Mouse (Mus musculus) limb, embryonic 14.5 days (tissue): ENCODE data around the gene Gpnmb. TPM values are rescaled to one million over a fixed set of nuclear protein-coding genes. Genes with fewer than 3 reads are reported as not detected.

Source experiments
- ATAC-seq: fragments of 200-750 bp; cut with Nextera tagmentation; 2 replicates; pipeline ENCODE4 v1.8.0; 2017; ENCODE audit warnings: low read depth, moderate number of reproducible peaks, moderate TSS enrichment; ENCODE audit not compliant: low FRiP score
- DNase-seq: peaks from one replicate; pipeline ENCODE4 v3.0.0-alpha.2; 2015; ENCODE audit warnings: low spot score
- H3K27ac ChIP-seq: fragments of 300-500 bp; sonication (generic); replicated peaks from 2 replicates; pipeline ENCODE4 v1.5.1; 2014; ENCODE audit warnings: low read depth, mild to moderate bottlenecking, low read length, moderate library complexity, mixed read lengths
- H3K27me3 ChIP-seq: fragments of 300-500 bp; sonication (generic); 2 replicates; pipeline ENCODE4 v1.6.1; 2014; ENCODE audit warnings: low read length, mixed read lengths; ENCODE audit not compliant: control insufficient read depth, insufficient read depth
- H3K36me3 ChIP-seq: fragments of 300-500 bp; sonication (generic); 2 replicates; pipeline ENCODE4 v1.6.1; 2014; ENCODE audit warnings: mild to moderate bottlenecking, low read length, moderate library complexity, mixed read lengths; ENCODE audit not compliant: control insufficient read depth, insufficient read depth
- H3K4me1 ChIP-seq: fragments of 300-500 bp; sonication (generic); 2 replicates; pipeline ENCODE4 v1.6.1; 2014; ENCODE audit warnings: antibody characterized with exemption, low read length, mixed read lengths; ENCODE audit not compliant: control insufficient read depth, insufficient read depth
- H3K4me2 ChIP-seq: fragments of 300-500 bp; sonication (generic); replicated peaks from 2 replicates; pipeline ENCODE4 v1.6.1; 2014; ENCODE audit warnings: low read depth, mild to moderate bottlenecking, low read length, moderate library complexity; ENCODE audit not compliant: severe bottlenecking
- H3K4me3 ChIP-seq: fragments of 300-500 bp; sonication (generic); replicated peaks from 2 replicates; pipeline ENCODE4 v1.5.1; 2014; ENCODE audit warnings: low read length
- H3K9ac ChIP-seq: fragments of 300-500 bp; sonication (generic); 2 replicates; pipeline ENCODE4 v1.6.1; 2014; ENCODE audit warnings: mild to moderate bottlenecking, low read depth, low read length, moderate library complexity; ENCODE audit not compliant: severe bottlenecking
- H3K9me3 ChIP-seq: fragments of 300-500 bp; sonication (generic); 2 replicates; pipeline ENCODE4 v1.6.1; 2016; ENCODE audit warnings: low read length; ENCODE audit not compliant: control insufficient read depth
- POLR2A ChIP-seq: fragments of 200-500 bp; IDR thresholded peaks from 2 replicates; pipeline ENCODE4 v1.8.0; 2012; ENCODE audit warnings: inconsistent platforms, mild to moderate bottlenecking, moderate library complexity, borderline replicate concordance; ENCODE audit not compliant: insufficient read depth, insufficient read length; ENCODE audit errors: extremely low read depth
- WGBS: fragments of 180-500 bp; shearing (Covaris S2); extraction: QIAGEN DNeasy Blood & Tissue Kit; methylation state at CpG from one replicate; pipeline ENCODE4 v1.1.7; 2014; 5-methylcytosine and 5-hydroxymethylcytosine counted together
- polyA plus RNA-seq, 2 experiments: library from polyadenylated mRNA; depleted of rRNA in 1 of 2; stranded (reverse) in 1 of 2; unstranded in 1 of 2; fragments of >200 nt; fragmentation: Nextera tagmentation in 1 of 2; extraction: Ambion mirVana in 1 of 2; gene quantifications; 2 replicates each; pipeline versions ENCODE4 v1.2.1 to v1.2.3; 2012 to 2014

Gene Gpnmb
- polyA plus RNA-seq, 2 experiments: 1.3 to 2.7 TPM

DNA sequence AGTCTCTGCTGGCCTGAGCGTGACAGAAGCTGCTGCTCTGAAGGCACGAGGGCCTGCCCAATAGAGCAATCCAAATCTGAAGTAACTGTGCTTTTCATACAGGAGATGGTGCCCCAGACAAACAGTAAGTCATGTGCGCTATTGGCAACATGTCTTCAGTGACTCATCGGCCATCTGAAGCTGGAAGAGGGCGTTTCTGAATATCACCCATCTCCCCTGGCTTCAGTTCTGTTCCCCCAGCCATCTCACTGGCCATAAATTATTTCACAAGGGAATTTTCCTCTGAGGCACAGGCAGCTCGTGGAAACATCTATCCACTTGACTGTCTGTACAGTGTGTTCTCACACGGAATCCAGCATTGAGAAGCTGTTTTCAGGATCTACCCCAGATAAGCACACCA, 60.1 kb downstream of the Gpnmb start:
- Histone ChIP-seq H3K4me3 (no peak overlapping the region), H3K9me3 (no peaks in the 10 kb centered on the region), H3K4me2 (no peak overlapping the region), H3K4me1 (peaks cover 7% of the 10 kb centered on the region), H3K36me3 (peaks cover 56% of the 10 kb centered on the region), H3K9ac (no peak overlapping the region), H3K27ac (no peak overlapping the region), H3K27me3 (no peaks in the 10 kb centered on the region)
- TF ChIP-seq POLR2A: no peak
- 75% methylated on average over 7 of the region's 7 CpGs for WGBS
- DNase-seq: no peak
- ATAC-seq: no peak

DNA sequence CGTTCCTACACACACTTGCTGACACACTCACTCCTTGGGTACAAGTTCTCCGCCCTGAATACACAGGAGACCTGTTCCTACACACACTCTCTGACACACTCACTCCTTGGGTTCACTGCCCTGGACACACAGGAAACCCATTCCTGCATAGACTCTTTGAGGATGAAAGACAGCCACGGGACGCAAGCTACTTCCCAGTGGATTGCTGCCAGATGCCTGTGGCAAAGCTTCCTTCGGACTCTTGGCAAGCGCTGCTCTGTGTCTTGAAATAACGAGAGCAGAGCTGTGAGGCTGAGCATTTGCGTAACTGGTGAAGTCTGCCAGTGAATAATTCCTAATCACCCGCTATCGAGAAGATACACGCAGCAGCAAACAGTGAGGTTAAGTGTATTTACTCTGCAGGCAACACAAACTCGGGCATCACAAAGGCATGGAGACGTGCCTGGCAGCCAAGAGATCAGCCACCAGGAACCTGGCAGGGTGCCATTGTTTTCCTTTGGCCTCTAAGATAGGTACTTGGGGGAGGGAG, 60.7 kb downstream of the Gpnmb start:
- H3K9me3 ChIP-seq: no peaks in the 10 kb centered on the region
- H3K4me2 ChIP-seq: 0 out of 2 replicates have a peak overlapping the region, but pooled peaks have one; percentile 0
- H3K27ac ChIP-seq: peak overlapping the region; percentile 52
- no peak for TF ChIP-seq POLR2A
- H3K36me3 ChIP-seq: peaks cover 54% of the 10 kb centered on the region
- no peaks in the 10 kb centered on the region for H3K27me3 ChIP-seq
- peaks cover 7% of the 10 kb centered on the region for H3K4me1 ChIP-seq
- 48% methylated on average over 13 of the region's 13 CpGs for WGBS
- H3K9ac ChIP-seq: no peak overlapping the region
- DNase-seq: peak; percentile 58
- H3K4me3 ChIP-seq: no peak overlapping the region
- peak; percentile 25; the same call in 1 of the 2 replicates for ATAC-seq

DNA sequence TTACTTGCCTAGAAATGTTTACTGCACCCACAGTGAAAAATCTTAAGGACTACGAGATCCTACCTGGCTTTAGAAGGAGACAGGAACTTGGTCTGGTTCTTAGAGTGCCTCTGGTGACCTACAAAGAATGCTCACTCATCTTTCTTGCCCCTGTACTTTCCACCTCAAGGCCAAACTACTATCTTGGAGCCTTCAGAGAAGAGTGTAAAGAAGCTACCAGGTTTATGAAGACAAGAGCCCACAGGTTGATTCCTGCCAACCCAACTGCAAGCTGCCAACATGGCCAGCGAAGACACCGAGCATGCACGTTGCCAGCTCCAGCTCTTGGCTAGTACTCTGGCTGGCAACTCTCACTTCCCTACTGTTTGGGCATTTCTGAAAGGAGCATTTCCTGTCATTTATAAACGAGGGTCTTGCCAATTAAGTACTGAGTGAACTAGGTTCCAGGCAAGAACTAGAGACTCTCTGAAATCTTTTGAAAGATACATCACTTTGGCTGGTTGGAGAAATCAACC, 61.3 kb downstream of the Gpnmb start:
- no peak overlapping the region for H3K4me3 ChIP-seq
- H3K9ac ChIP-seq: no peak overlapping the region
- H3K36me3 ChIP-seq: peaks cover 54% of the 10 kb centered on the region
- no peak for TF ChIP-seq POLR2A
- peaks cover 7% of the 10 kb centered on the region for H3K4me1 ChIP-seq
- H3K27ac ChIP-seq: peak overlapping the region; percentile 52
- DNase-seq (no peak), ATAC-seq (no peak)
- H3K9me3 ChIP-seq: no peaks in the 10 kb centered on the region
- 83% methylated on average over 5 of the region's 5 CpGs for WGBS
- 0 out of 2 replicates have a peak overlapping the region, but pooled peaks have one; percentile 0 for H3K4me2 ChIP-seq
- no peaks in the 10 kb centered on the region for H3K27me3 ChIP-seq

DNA sequence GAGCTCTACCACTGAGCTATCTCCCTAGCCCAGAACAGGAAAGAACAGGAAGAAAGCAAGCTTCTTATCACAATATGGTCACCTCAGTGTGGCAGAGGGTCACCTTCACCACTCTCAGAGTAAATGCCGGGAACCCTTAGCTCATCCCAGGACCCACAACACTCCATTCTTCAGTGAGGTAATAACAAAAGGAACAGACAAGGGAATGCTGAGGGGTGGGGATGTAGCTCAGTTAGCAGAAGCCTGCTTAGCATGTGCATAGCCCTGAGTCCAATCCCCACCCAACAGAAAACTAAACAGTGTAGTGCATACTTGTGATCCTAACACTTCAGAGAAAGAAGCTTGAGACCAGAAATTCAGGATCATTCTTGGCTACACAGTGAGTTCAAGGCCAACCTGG, 62.7 kb downstream of the Gpnmb start:
- Histone ChIP-seq H3K9ac (no peak overlapping the region), H3K27ac (no peak overlapping the region), H3K4me1 (peaks cover 7% of the 10 kb centered on the region), H3K36me3 (peaks cover 49% of the 10 kb centered on the region), H3K27me3 (no peaks in the 10 kb centered on the region), H3K9me3 (no peaks in the 10 kb centered on the region), H3K4me3 (no peak overlapping the region), H3K4me2 (no peak overlapping the region)
- ATAC-seq (no peak), DNase-seq (no peak)
- no peak for TF ChIP-seq POLR2A
- WGBS: 95% methylated on average over 1 of the region's 1 CpGs

DNA sequence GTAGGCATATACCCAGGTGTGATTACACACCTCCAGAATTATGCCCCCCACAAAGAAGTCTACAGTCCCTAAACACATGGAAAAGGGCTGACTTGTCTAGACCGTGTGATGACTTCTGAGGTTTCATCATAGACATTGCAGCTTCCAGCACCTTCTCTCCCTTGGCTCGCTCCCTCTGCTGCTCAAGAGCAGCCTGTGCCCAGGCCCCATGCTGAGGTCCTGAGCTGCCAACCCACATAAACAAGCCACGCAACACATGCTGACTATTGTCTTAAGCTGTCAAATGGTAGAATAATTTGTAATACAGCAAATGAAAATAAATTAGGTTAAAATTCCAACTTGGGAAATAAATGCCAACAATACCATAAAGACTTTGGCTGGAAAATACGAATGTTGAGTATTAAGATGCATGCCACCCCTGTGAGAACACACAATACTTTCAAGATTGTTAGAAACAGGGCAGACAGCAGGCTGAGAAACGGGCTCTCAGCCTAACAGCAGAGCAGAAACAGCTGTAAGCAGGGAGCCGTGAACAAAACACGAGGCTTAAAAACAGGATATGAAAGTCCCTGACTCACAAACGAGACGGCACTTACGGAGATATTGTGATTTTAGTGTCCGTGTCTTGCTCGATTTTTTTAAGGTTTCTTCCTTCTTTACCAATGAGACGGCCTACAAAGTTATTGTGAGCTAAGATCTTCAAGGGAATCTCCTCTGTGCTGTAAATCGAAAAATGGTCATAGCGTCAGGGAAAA, 70.6 kb downstream of the Gpnmb start:
- Histone ChIP-seq H3K9ac (no peak overlapping the region), H3K4me3 (no peak overlapping the region), H3K4me1 (no peaks in the 10 kb centered on the region), H3K9me3 (no peaks in the 10 kb centered on the region), H3K27ac (no peak overlapping the region), H3K36me3 (peaks cover 69% of the 10 kb centered on the region), H3K4me2 (no peak overlapping the region), H3K27me3 (no peaks in the 10 kb centered on the region)
- no peak for TF ChIP-seq POLR2A
- 90% methylated on average over 15 of the region's 15 CpGs for WGBS
- DNase-seq (no peak), ATAC-seq (no peak)
